Mouse (Mus musculus) lung, adult 2 months (tissue): ENCODE measurements at regions not wholly inside any gene's neighbourhood (a gene's known extent, or its start where the extent isn't known, plus 50 kb on each side); places are given as distances from the start of the nearest gene placed in this dataset.

Experiments
- CTCF ChIP-seq: fragments of 200-500 bp; IDR thresholded peaks from 2 replicates; pipeline ENCODE4 v1.5.1; 2011; ENCODE audit warnings: mild to moderate bottlenecking, low read length, control low read depth; ENCODE audit not compliant: insufficient read depth
- POLR2A ChIP-seq: fragments of 200-500 bp; IDR thresholded peaks from 2 replicates; pipeline ENCODE4 v1.6.1; 2011; ENCODE audit warnings: low read depth, mild to moderate bottlenecking, control low read depth, low read length, borderline replicate concordance; ENCODE audit errors: extremely low read depth

DNA sequence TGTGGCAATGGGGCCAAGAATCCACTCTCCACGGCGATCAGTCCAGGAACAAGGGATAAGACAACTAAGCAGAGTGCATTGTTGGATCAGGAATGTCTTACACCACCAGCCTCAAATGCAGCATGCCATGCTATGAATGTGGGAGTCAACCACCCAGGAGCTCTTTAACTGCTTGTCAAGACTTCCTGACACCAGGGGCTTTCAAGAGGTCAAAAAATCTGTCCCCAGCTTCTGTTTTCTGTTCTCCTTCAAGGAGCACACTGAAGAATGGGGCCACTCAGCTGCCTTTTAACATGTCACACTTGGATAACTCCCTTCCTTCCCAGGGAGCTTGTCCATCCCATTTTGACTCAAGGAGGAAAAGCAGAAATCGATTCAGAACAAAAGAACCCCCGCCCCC lies 642.8 kb downstream of the Nedd1 start:
- TF ChIP-seq POLR2A = no peak
- no peak for TF ChIP-seq CTCF
